Mouse (Mus musculus): Measurements from ENCODE around the gene Mxra8.
A peak's percentile ranks its signal among the peaks of the same experiment; 100 is the strongest.

Gene Mxra8

DNA sequence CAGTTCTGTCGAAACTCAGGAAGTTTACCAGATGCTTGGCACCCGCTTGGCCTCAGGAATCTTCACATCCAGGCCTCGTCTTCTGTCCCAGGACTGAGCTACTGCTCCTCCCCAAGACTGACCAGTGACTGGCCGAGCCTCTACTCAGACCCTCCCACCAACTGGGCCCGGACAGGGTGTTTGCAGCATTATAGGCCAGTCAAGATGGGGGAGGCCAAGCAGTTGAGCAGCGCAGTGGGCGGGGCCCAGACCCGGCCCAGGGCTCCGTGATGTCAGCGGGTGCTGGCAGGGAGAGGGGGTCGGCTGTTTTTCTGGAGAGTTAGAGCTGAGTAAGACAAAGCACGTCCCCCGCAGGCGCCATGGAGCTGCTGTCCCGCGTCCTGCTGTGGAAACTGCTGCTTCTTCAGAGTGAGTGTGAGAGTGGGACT is at the start of gene Mxra8:
Mxra8 (plus strand) TSS at position 198 of the 428 bp plus-strand sequence.
- no peak for DNase-seq (ENCODE audit: extremely low spot score, low read depth, low spot score)

DNA sequence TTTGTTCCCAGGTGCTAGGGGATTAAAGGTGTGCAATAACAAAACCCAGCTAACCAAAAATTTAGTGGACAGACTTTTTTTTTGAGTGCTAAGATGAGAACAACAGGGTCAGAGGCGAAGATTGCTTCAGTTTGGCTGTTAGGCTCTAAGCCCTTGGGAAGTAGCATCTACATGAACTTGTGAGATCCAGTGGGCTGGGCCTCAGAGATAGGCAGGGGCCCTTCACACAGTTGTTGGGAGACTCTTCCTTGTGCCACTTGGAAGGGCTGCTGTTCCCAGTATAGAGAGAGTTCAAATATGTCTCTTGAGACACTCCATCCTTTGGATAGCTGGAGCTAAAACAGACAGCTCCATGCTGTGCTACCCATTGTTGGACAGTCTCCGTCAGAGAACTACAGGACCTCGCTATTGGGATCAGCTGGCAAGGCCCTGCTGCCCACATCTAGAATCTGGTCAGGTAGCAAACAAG is 49.4 kb upstream of the Mxra8 start, which contains the start of gene Ankrd65:
Ankrd65 (plus strand) TSS at position 419 of the 469 bp plus-strand sequence.
- DNase-seq (ENCODE audit: extremely low spot score, low read depth, low spot score) = no peak

DNA sequence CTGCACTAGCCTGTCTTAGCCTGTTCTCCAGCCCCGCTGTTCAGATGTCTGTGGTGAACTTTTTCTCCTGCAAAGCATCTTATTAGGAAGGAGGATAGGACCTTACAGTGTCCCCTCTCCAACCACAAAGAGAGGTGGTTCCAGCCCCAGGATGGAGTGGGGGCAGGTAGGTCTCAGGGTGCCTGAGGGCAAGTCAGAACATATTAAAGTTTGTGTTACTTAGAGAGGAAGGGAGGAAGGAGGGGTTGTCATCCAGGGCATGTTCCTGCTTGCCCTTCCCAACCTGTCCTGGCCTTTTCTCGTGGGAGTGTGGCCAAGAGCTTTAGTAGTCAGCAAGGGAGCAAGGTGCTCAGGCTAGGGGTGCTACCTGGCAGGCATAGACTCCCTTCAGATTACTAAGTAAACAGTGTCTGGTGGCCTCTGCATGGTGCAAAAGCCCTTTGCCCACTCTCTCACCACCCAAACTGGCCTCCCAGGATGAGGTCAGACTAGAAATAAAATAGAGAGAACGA is 48.8 kb upstream of the Mxra8 start:
- no peak for DNase-seq (ENCODE audit: extremely low spot score, low read depth, low spot score)

GRCm38 (mm10) chr4:155791240-155791933 is 48.1 kb upstream of the Mxra8 start:
- DNase-seq (ENCODE audit: extremely low spot score, low read depth, low spot score) = no peak

- no peak for DNase-seq (ENCODE audit: extremely low spot score, low read depth, low spot score)
Observed at GRCm38 (mm10) chr4:155793730-155794129, 45.8 kb upstream of the Mxra8 start.

DNA sequence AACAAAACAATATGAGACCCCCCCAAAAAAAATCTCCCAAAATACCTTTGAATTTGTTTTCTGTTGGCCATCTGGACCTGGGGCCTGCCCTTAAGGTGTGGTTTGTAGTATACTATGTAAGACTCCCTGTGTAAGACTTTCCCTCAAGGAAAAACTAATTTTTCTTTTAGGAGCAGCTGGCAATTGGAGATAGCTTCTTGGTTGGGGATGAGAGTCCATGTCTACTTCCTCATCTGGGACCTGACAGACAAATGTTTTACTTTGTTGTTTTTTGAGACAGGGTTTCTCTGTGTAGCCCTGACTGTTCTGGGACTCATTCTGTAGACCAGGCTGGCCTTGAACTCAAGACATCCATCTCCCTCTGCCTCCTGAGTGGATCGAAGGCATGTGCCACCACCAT is 37.4 kb upstream of the Mxra8 start:
- DNase-seq (ENCODE audit: extremely low spot score, low read depth, low spot score) = no peak

DNA sequence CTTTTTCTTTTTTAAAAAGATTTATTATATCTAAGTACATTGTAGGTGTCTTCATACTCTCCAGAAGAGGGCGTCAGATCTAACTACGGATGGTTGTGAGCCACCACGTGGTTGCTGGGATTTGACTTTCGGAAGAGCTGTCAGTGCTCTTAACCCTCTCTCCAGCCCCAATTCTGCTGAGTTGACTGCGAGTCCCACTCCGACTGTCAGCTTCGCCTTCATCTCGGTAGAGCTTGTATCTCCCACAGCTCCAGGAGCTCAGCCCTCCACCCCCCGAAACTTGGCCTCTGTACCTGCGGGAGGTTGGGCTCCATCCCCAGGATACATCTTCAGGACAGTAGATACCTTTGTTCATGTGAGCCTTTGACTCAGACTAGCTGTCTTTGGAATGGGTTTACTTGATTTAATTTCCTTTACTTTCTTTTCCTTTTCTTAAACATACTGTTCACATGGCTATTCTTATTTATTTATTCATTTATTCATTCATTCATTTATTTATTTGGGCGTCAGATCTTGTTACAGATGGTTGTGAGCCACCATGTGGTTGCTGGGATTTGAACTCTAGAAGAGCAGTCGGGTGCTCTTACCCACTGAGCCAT is 36.6 kb upstream of the Mxra8 start, which contains the start of gene Mrpl20:
Mrpl20 (plus strand) TSS at position 138 of the 599 bp plus-strand sequence.
- DNase-seq (ENCODE audit: extremely low spot score, low read depth, low spot score) = no peak

DNA sequence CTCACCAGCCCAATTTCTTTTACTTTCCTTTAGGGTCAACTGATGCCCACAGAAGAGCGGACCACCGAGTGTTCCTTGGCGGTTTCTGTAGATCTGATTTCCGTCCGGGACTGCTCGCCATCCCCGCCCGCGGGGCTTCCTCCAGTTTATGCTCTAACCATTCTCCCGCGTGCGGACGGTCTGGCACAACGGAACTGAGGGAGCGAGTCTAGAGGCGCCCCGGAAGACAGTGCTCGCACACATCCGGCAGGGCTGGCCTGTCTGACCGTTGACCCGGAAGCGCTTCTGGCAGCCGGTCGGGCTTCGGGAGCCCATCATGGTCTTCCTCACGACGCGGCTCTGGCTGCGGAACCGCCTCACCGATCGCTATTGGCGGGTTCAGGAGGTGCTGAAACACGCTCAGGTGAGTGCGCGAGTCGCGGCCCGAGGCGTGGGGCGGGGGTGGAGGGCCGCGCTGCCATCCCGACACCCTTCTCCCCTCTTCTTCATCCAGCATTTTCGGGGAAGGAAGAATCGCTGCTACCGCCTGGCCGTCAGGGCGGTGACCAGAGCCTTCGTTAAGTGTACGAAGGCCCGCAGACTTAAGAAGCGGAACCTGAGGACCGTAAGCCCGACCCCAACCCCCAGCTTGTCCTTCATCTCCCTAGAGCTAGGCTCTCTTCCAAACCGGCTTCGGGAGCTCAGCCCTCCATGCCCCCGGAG is 36.0 kb upstream of the Mxra8 start:
- DNase-seq (ENCODE audit: extremely low spot score, low read depth, low spot score) = peak; percentile 81

GRCm38 (mm10) chr4:155807841-155808240 is 31.6 kb upstream of the Mxra8 start:
- no peak for DNase-seq (ENCODE audit: extremely low spot score, low read depth, low spot score)

- peak; percentile 58 for DNase-seq (ENCODE audit: extremely low spot score, low read depth, low spot score)
Observed at GRCm38 (mm10) chr4:155811929-155812664, 27.4 kb upstream of the Mxra8 start, which contains the start of gene Ccnl2. Gene Ccnl2 (plus strand): TSS chr4:155812489.

DNA sequence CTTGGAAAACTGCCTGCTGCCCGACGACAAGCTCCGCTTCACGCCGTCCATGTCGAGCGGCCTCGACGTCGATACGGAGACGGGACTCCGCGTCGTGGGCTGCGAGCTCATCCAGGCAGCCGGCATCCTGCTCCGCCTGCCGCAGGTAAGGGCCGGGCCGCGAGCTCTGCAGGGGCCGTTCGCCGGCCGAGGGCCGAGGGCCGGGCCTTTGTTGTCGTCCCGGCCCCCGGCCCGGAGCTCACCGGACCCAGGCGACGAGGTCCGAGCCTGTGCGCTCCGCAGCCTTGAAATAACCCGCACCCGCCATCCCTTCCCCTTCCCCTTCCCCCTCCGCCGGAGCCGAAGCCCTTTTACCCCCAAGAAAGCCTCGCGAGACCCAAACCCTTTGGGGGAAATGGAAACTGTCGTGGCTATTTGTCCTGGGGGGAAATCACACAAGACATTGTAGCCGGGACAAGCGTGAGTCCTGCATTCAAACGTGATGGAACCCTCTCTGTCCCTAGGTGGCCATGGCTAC is 26.8 kb upstream of the Mxra8 start:
- DNase-seq (ENCODE audit: extremely low spot score, low read depth, low spot score) = no peak

DNA sequence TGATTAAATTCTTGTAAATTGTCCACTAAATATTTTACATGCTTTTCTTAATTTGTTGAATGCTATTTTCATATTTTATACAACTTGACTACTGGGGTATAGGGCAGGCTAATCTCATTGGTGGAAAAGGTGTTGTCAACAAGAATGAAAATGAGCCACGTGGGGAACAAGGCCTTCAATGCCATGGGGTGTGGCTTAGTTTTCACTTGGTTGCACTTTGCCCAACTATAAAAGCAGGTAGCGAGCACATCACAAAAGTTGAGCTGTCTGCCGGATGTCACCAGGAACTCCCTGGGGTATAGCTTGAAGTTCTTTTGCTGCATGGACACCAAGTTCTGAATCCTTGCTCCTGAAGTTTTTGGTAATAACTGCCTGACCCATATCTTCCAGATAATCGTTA is 21.9 kb upstream of the Mxra8 start:
- DNase-seq (ENCODE audit: extremely low spot score, low read depth, low spot score) = no peak

- no peak for DNase-seq (ENCODE audit: extremely low spot score, low read depth, low spot score)
Observed at GRCm38 (mm10) chr4:155821025-155821424, 18.5 kb upstream of the Mxra8 start.

DNA sequence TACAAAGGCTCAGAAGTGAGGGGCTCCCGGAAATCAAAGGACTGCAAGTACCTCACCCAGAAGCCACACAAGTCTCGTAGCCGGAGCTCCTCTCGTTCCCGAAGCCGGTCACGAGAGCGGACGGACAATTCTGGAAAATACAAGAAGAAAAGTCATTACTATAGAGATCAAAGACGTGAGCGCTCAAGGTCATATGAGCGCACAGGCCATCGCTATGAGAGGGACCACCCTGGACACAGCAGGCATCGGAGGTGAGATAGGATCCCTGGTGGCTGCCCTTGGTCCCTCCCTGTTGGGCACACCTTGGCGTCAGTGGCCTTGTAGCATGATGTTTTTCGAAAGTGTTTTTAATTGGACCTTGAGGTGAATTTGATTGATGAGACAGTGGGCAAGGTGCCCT is 16.0 kb upstream of the Mxra8 start:
- DNase-seq (ENCODE audit: extremely low spot score, low read depth, low spot score) = no peak

GRCm38 (mm10) chr4:155829866-155830265 is 9.6 kb upstream of the Mxra8 start:
- no peak for DNase-seq (ENCODE audit: extremely low spot score, low read depth, low spot score)

- DNase-seq (ENCODE audit: extremely low spot score, low read depth, low spot score) = no peak
Observed at GRCm38 (mm10) chr4:155830596-155830995, 8.9 kb upstream of the Mxra8 start.

DNA sequence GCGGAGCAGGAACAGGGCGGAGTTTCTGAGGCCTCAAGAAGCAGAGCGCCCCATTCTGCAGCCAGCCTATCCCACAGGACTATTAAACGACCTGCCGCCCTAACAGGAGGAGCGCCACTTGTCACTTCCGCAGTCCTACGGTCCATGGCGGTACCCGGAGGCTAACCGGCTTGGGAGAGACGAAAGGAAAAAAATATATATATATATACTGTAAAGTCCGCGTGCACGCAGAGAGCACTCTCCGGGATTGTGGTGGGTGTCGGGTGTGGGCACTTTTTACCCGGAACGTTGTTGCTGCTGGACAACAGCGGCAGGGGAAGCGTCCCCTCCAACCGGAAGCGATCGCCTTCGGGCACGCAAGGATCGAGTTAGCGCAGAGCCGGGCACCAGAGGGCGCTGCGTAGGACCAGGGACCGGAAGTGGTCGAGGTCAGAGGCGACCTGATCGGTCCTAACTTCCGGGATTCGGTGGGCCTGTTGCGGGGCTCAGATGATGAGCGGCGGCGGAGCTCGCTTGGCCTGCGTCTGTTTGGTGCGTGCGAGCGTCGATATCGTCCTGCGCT is 8.2 kb upstream of the Mxra8 start, which contains the start of gene Aurkaip1:
Aurkaip1 (plus strand) TSS at position 68 of the 562 bp plus-strand sequence.
- peak; percentile 94 for DNase-seq (ENCODE audit: extremely low spot score, low read depth, low spot score)

DNA sequence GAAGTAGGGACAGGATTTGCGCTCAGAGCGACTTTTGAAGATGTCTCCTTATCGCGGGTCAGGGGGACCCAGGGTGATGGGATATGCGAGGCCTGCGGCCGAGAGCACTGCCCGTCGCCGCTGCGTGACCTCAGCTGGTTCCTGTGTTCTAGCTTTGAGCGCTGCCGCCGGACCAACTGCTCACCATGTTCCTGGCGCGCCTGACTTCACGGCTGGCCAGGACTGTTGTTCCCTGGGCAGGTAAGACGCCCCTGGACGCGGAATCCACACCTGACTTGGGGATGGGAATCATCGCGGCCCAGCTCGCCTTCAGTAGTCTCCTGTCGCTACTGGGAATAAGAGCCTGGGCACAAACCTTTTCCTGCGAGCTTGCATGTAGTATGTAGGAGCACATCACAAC is 7.6 kb upstream of the Mxra8 start:
- no peak for DNase-seq (ENCODE audit: extremely low spot score, low read depth, low spot score)

DNA sequence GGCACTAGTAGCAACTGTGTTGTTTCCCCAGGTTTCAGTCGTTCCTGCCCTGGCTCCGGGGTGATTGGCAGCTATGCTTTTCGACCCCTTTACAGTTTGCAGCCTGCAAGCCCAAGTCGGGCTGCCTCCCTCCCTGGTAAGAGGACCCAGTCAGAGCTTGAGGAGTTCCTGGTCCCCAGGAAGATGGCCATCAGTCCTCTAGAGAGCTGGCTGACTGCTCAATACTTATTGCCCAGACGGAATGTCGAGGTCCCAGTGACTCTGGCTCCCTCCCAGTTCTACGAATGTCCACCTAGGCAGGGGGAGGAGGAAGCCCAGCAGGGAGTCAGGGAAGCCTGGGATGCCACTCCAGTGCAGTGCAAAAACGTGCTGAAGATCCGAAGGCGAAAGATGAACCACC is 7.2 kb upstream of the Mxra8 start:
- DNase-seq (ENCODE audit: extremely low spot score, low read depth, low spot score) = no peak

GRCm38 (mm10) chr4:155833234-155833633 is 6.2 kb upstream of the Mxra8 start:
- DNase-seq (ENCODE audit: extremely low spot score, low read depth, low spot score) = no peak
